Mouse (Mus musculus): ENCODE results near the gene Mrps25.

Mrps25 gene

DNA sequence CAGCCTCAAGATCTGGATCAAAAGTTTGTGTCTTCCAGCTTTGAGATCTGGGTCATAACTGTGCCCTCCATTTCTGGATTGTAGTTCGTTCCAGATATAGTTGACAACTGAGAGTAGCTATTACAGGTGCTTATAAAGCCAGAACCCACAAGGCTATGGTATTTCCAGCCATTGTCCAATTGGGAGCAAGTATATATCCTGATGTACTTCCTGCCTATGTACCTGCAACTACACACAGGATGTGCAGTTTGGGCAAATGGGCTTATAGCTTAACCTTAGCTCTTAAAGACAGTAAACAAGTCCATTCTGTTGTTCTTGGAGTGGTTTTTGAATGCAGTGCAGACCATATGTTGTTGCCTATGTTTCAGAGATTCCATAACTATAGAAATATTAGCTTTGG lies 52.4 kb downstream of the Mrps25 start:
- DNase-seq (ENCODE audit: inconsistent age in 2 of 2, low spot score in 1 of 2) = no peak

DNA sequence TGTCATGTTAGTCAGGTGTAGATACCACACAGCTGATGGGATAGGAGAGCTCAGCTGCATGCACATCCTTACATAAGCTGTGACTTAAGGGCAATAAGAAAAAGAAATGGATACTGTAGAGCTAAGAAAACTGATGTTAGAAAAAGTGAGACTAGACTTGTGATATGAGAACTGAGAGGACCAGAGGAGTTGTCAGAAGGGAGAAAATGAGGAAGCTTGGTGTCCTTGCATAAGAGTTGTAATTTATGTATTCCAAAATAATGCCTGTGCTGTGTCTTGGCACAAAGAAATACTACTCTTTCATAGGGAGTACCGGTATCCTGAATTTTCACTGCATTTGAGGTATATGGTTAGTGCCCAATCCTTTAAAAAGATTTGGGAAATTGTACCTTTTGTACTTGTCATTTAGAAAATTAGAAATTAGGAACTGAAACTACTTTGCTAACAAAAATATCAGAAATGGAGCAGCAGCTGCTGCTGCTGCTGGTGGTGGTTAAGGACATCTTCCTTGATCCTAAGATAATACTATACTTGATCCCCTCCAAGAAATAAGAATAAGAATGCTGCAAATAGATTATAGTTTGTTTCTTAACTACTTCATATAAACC lies 56.9 kb downstream of the Mrps25 start:
- no peak for DNase-seq (ENCODE audit: inconsistent age in 2 of 2, low spot score in 1 of 2)

DNA sequence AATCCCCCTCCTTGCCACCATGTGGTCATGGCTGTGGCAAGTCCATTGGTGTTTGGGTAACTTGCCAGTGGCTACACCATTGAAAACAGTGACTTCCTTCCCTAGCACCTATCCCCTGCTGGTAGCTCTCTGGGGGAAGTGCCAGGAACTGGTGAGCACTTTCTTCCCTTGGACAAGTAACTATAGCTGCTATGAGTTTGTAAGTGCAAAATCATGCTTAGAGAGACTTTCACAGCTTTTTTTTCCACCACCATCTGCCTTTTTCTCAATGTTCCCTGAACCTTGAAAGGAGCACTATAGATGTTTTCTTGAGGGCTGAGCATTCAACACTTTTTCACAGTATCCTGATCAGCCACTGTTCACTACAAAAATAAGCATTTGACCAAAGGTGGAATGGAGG lies 59.3 kb downstream of the Mrps25 start:
- no peak for DNase-seq (ENCODE audit: inconsistent age in 2 of 2, low spot score in 1 of 2)
